Mouse (Mus musculus): ENCODE measurements around the gene Kank3. TPM values are rescaled to one million over a fixed set of nuclear protein-coding genes. Genes with fewer than 3 reads are reported as not detected.

The Kank3 gene
- polyA plus RNA-seq, 1 experiment from 2014 or later: 40.5 TPM

- WGBS: 0% methylated on average over 3 of the region's 3 CpGs
- no peak for ATAC-seq (ENCODE audit: low FRiP score)
- Histone ChIP-seq H3K4me3 (no peak overlapping the region), H3K4me1 (replicated peaks) (peaks cover 47% of the 10 kb centered on the region), H3K9ac (no peak overlapping the region), H3K27ac (no peak overlapping the region), H3K9me3 (no peaks in the 10 kb centered on the region), H3K27me3 (no peaks in the 10 kb centered on the region), H3K4me2 (no peak overlapping the region), H3K36me3 (peaks cover 39% of the 10 kb centered on the region)
These were observed 16.5 kb downstream of the Kank3 start for GRCm38 (mm10) chr17:33826850-33827249.

- Histone ChIP-seq H3K4me1 (replicated peaks) (peaks cover 27% of the 10 kb centered on the region), H3K4me3 (no peak overlapping the region), H3K36me3 (peaks cover 49% of the 10 kb centered on the region), H3K9ac (no peak overlapping the region), H3K4me2 (no peak overlapping the region), H3K27ac (no peak overlapping the region), H3K9me3 (no peaks in the 10 kb centered on the region), H3K27me3 (no peaks in the 10 kb centered on the region)
- no peak for ATAC-seq (ENCODE audit: low FRiP score)
- WGBS: 71% methylated on average over 2 of the region's 2 CpGs
These were observed 18.6 kb downstream of the Kank3 start for GRCm38 (mm10) chr17:33828892-33829291.

GRCm38 (mm10) chr17:33829561-33829960 lies 19.2 kb downstream of the Kank3 start:
- Histone ChIP-seq H3K9me3 (no peaks in the 10 kb centered on the region), H3K4me1 (replicated peaks) (peaks cover 27% of the 10 kb centered on the region), H3K4me2 (no peak overlapping the region), H3K27me3 (no peaks in the 10 kb centered on the region), H3K27ac (no peak overlapping the region), H3K36me3 (peaks cover 56% of the 10 kb centered on the region), H3K9ac (no peak overlapping the region), H3K4me3 (no peak overlapping the region)
- no peak for ATAC-seq (ENCODE audit: low FRiP score)
- WGBS: 93% methylated on average over 10 of the region's 10 CpGs

- no peaks in the 10 kb centered on the region for H3K27me3 ChIP-seq
- H3K4me2 ChIP-seq: peak within 1 kb of the TSS; percentile 93
- H3K4me1 ChIP-seq (replicated peaks): peaks cover 19% of the 10 kb centered on the region
- peak; percentile 95 for ATAC-seq (ENCODE audit: low FRiP score)
- peaks cover 34% of the 10 kb centered on the region for H3K36me3 ChIP-seq
- H3K9me3 ChIP-seq: no peaks in the 10 kb centered on the region
- under 1% methylated on average over 45 of the region's 45 CpGs for WGBS
- peak within 1 kb of the TSS; percentile 84 for H3K9ac ChIP-seq
- H3K4me3 ChIP-seq: peak within 1 kb of the TSS; percentile 76
- peak within 1 kb of the TSS; percentile 84 for H3K27ac ChIP-seq
These were observed 32.9 kb downstream of the Kank3 start, which contains the start of gene Cd320 for GRCm38 (mm10) chr17:33842966-33843795. Cd320 (plus strand) TSS chr17:33843091.

GRCm38 (mm10) chr17:33844196-33844595 lies 33.9 kb downstream of the Kank3 start:
- H3K27me3 ChIP-seq: no peaks in the 10 kb centered on the region
- WGBS: 88% methylated on average over 1 of the region's 1 CpGs
- peak overlapping the region; percentile 84 for H3K9ac ChIP-seq
- H3K36me3 ChIP-seq: peaks cover 33% of the 10 kb centered on the region
- H3K4me1 ChIP-seq (replicated peaks): peaks cover 19% of the 10 kb centered on the region
- peak overlapping the region; percentile 76 for H3K4me3 ChIP-seq
- peak overlapping the region; percentile 93 for H3K4me2 ChIP-seq
- H3K27ac ChIP-seq: no peak overlapping the region
- no peak for ATAC-seq (ENCODE audit: low FRiP score)
- no peaks in the 10 kb centered on the region for H3K9me3 ChIP-seq

GRCm38 (mm10) chr17:33848139-33848538 lies 37.8 kb downstream of the Kank3 start:
- no peaks in the 10 kb centered on the region for H3K27me3 ChIP-seq
- no peak overlapping the region for H3K9ac ChIP-seq
- no peak overlapping the region for H3K4me2 ChIP-seq
- no peaks in the 10 kb centered on the region for H3K9me3 ChIP-seq
- WGBS: 89% methylated on average over 8 of the region's 8 CpGs
- H3K27ac ChIP-seq: no peak overlapping the region
- no peak for ATAC-seq (ENCODE audit: low FRiP score)
- peaks cover 35% of the 10 kb centered on the region for H3K36me3 ChIP-seq
- no peak overlapping the region for H3K4me3 ChIP-seq
- peaks cover 19% of the 10 kb centered on the region for H3K4me1 ChIP-seq (replicated peaks)

GRCm38 (mm10) chr17:33851331-33851730 lies 41.0 kb downstream of the Kank3 start:
- H3K27ac ChIP-seq: no peak overlapping the region
- H3K4me3 ChIP-seq: no peak overlapping the region
- no peak overlapping the region for H3K9ac ChIP-seq
- peaks cover 31% of the 10 kb centered on the region for H3K36me3 ChIP-seq
- H3K27me3 ChIP-seq: no peaks in the 10 kb centered on the region
- H3K9me3 ChIP-seq: no peaks in the 10 kb centered on the region
- 78% methylated on average over 1 of the region's 1 CpGs for whole genome bisulfite sequencing
- no peak for ATAC-seq (ENCODE audit: low FRiP score)
- no peaks in the 10 kb centered on the region for H3K4me1 ChIP-seq (replicated peaks)
- H3K4me2 ChIP-seq: no peak overlapping the region

GRCm38 (mm10) chr17:33857816-33858215 lies 47.5 kb downstream of the Kank3 start:
- Histone ChIP-seq H3K9me3 (no peaks in the 10 kb centered on the region), H3K27me3 (no peaks in the 10 kb centered on the region), H3K36me3 (no peaks in the 10 kb centered on the region; the same call in 1 of the 2 replicates), H3K9ac (no peak overlapping the region), H3K27ac (no peak overlapping the region), H3K4me2 (no peak overlapping the region), H3K4me1 (replicated peaks) (no peaks in the 10 kb centered on the region), H3K4me3 (no peak overlapping the region)
- WGBS: 63% methylated on average over 4 of the region's 4 CpGs
- no peak for ATAC-seq (ENCODE audit: low FRiP score)

- H3K4me3 ChIP-seq: no peak overlapping the region
- H3K4me2 ChIP-seq: no peak overlapping the region
- no peaks in the 10 kb centered on the region for H3K9me3 ChIP-seq
- no peak for ATAC-seq (ENCODE audit: low FRiP score)
- H3K4me1 ChIP-seq (replicated peaks): no peaks in the 10 kb centered on the region
- 37% methylated on average over 9 of the region's 9 CpGs for WGBS
- H3K27me3 ChIP-seq: no peaks in the 10 kb centered on the region
- no peak overlapping the region for H3K27ac ChIP-seq
- H3K36me3 ChIP-seq: no peaks in the 10 kb centered on the region
- H3K9ac ChIP-seq: no peak overlapping the region
These were observed 55.2 kb downstream of the Kank3 start for GRCm38 (mm10) chr17:33865330-33866030.

Other genes starting within 250 kb of the Kank3 start
- gene Zfp414, start 181.4 kb upstream of the Kank3 start, polyA plus RNA-seq (2015; fragmentation: Nextera tagmentation; extraction: Ambion mirVana): 68.9 and 70.0 TPM in 2 replicates
- gene Pram1, start 172.5 kb upstream of the Kank3 start, polyA plus RNA-seq (2015; fragmentation: Nextera tagmentation; extraction: Ambion mirVana): 0.49 and 0.83 TPM in 2 replicates
- 241 and 245 TPM in 2 replicates for gene Hnrnpm, start 123.7 kb upstream of the Kank3 start, polyA plus RNA-seq (2015; fragmentation: Nextera tagmentation; extraction: Ambion mirVana)
- 68.4 and 69.1 TPM in 2 replicates for gene March2, start 91.8 kb upstream of the Kank3 start, polyA plus RNA-seq (2015; fragmentation: Nextera tagmentation; extraction: Ambion mirVana)
- 494 and 549 TPM in 2 replicates for gene Rab11b, start 50.0 kb upstream of the Kank3 start, polyA plus RNA-seq (2015; fragmentation: Nextera tagmentation; extraction: Ambion mirVana)
- 23.5 and 24.7 TPM in 2 replicates for gene Angptl4, start 28.7 kb upstream of the Kank3 start, polyA plus RNA-seq (2015; fragmentation: Nextera tagmentation; extraction: Ambion mirVana)
- 683 and 734 TPM in 2 replicates for gene Rps28, start 14.0 kb downstream of the Kank3 start, polyA plus RNA-seq (2015; fragmentation: Nextera tagmentation; extraction: Ambion mirVana)
- gene Ndufa7, start 14.1 kb downstream of the Kank3 start, polyA plus RNA-seq (2015; fragmentation: Nextera tagmentation; extraction: Ambion mirVana): 497 and 540 TPM in 2 replicates
- 59.0 and 60.3 TPM in 2 replicates for gene Cd320, start 32.6 kb downstream of the Kank3 start, polyA plus RNA-seq (2015; fragmentation: Nextera tagmentation; extraction: Ambion mirVana)
- gene Gm7029, start 63.3 kb downstream of the Kank3 start, polyA plus RNA-seq (2015; fragmentation: Nextera tagmentation; extraction: Ambion mirVana): not detected in 2 replicates
- 1.8 and 2.1 TPM in 2 replicates for gene Kifc1, start 80.1 kb downstream of the Kank3 start, polyA plus RNA-seq (2015; fragmentation: Nextera tagmentation; extraction: Ambion mirVana)
- gene Platr17, start 94.6 kb downstream of the Kank3 start, polyA plus RNA-seq (2015; fragmentation: Nextera tagmentation; extraction: Ambion mirVana): 0.41 and 0.49 TPM in 2 replicates
- 48.1 and 54.6 TPM in 2 replicates for gene Daxx, start 98.9 kb downstream of the Kank3 start, polyA plus RNA-seq (2015; fragmentation: Nextera tagmentation; extraction: Ambion mirVana)
- 26.8 and 29.2 TPM in 2 replicates for gene Tapbp, start 105.4 kb downstream of the Kank3 start, polyA plus RNA-seq (2015; fragmentation: Nextera tagmentation; extraction: Ambion mirVana)
- 16.8 and 18.7 TPM in 2 replicates for gene Zbtb22, start 105.4 kb downstream of the Kank3 start, polyA plus RNA-seq (2015; fragmentation: Nextera tagmentation; extraction: Ambion mirVana)
- 56.7 and 56.9 TPM in 2 replicates for gene Rgl2, start 119.0 kb downstream of the Kank3 start, polyA plus RNA-seq (2015; fragmentation: Nextera tagmentation; extraction: Ambion mirVana)
- 186 and 199 TPM in 2 replicates for gene Pfdn6, start 129.8 kb downstream of the Kank3 start, polyA plus RNA-seq (2015; fragmentation: Nextera tagmentation; extraction: Ambion mirVana)
- gene Wdr46, start 130.1 kb downstream of the Kank3 start, polyA plus RNA-seq (2015; fragmentation: Nextera tagmentation; extraction: Ambion mirVana): 24.3 and 25.2 TPM in 2 replicates
- 12.2 TPM in 2 replicates for gene B3galt4, start 141.0 kb downstream of the Kank3 start, polyA plus RNA-seq (2015; fragmentation: Nextera tagmentation; extraction: Ambion mirVana)
- 69.6 and 69.9 TPM in 2 replicates for gene Vps52, start 145.3 kb downstream of the Kank3 start, polyA plus RNA-seq (2015; fragmentation: Nextera tagmentation; extraction: Ambion mirVana)
- 928 and 950 TPM in 2 replicates for gene Rps18, start 145.5 kb downstream of the Kank3 start, polyA plus RNA-seq (2015; fragmentation: Nextera tagmentation; extraction: Ambion mirVana)
- 12.2 and 13.0 TPM in 2 replicates for gene H2-K1, start 189.8 kb downstream of the Kank3 start, polyA plus RNA-seq (2015; fragmentation: Nextera tagmentation; extraction: Ambion mirVana)
- gene Ring1, start 214.2 kb downstream of the Kank3 start, polyA plus RNA-seq (2015; fragmentation: Nextera tagmentation; extraction: Ambion mirVana): 19.2 and 21.5 TPM in 2 replicates
- gene H2-Ke6, start 217.5 kb downstream of the Kank3 start, polyA plus RNA-seq (2015; fragmentation: Nextera tagmentation; extraction: Ambion mirVana): 62.9 and 65.0 TPM in 2 replicates
- 164 and 172 TPM in 2 replicates for gene Slc39a7, start 221.2 kb downstream of the Kank3 start, polyA plus RNA-seq (2015; fragmentation: Nextera tagmentation; extraction: Ambion mirVana)
- 56.8 and 59.2 TPM in 2 replicates for gene Rxrb, start 221.3 kb downstream of the Kank3 start, polyA plus RNA-seq (2015; fragmentation: Nextera tagmentation; extraction: Ambion mirVana)
- gene Col11a2, start 228.9 kb downstream of the Kank3 start, polyA plus RNA-seq (2015; fragmentation: Nextera tagmentation; extraction: Ambion mirVana): 3.2 and 3.8 TPM in 2 replicates

Data from hindbrain, embryonic 13.5 days (tissue).